Mouse (Mus musculus): ENCODE results near the gene Cflar. TPM values are rescaled to one million over a fixed set of nuclear protein-coding genes. Genes with fewer than 3 reads are reported as not detected.
"Not testable (repeated sequence)": the region's sequence is repeated elsewhere in the genome, so short reads cannot be mapped to it uniquely, and the experiment has no call there.

Gene Cflar
- polyA plus RNA-seq, 1 experiment from 2014 or later = 16.3 TPM

DNA sequence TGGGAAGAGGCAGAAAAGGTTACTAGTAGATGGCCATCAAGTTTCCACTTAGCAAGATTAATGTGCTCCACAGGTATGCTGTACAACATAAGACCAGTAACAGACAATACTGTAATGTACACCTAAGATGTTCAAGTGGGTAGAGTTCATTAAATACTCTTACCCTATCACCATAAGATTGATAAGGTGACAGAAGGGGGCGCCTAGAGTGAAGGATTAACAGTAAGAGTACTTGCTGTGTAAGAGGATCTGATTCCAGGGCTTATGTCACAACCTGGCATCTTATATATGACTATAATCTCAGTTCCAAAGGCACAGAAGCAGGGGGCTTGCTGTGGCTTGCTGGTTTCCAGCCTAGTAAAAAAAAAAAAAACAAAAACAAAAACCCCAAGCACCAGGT is 66.9 kb downstream of the Cflar start:
- 11% methylated on average over 1 of the region's 1 CpGs for WGBS (ENCODE audit: insufficient replicate concordance)
- Histone ChIP-seq H3K36me3 (replicated peaks) (no peaks in the 10 kb centered on the region), H3K4me1 (replicated peaks) (0 out of 2 replicates have a peak, but pooled peaks cover 5% of the 10 kb centered on the region), H3K4me3 (replicated peaks) (no peak overlapping the region), H3K27ac (replicated peaks) (no peak overlapping the region), H3K4me2 (no peak overlapping the region), H3K9ac (no peak overlapping the region), H3K27me3 (no peaks in the 10 kb centered on the region), H3K9me3 (replicated peaks) (no peaks in the 10 kb centered on the region)
- no peak for ATAC-seq (ENCODE audit: insufficient read depth)

DNA sequence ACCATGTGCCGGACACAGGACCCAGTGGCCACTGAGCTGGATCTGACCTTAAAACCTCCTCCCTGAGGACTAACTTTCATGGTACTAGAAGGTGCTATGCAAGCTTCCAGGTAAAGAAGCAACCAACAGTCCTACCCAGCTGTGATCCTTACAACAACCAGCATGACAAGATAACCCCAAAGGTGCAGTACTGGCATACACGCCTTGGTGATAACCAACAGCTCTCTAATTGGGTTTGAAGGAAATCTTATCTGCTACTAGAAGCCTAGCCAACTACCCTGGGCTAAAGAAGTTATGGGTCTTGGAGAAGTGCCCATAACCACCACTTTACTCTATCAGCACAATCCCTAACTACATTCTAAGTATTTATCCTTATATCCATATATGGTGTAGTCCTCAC is 75.0 kb downstream of the Cflar start:
- 67% methylated on average over 2 of the region's 2 CpGs for WGBS (ENCODE audit: insufficient replicate concordance)
- no peaks in the 10 kb centered on the region for H3K36me3 ChIP-seq (replicated peaks)
- ATAC-seq (ENCODE audit: insufficient read depth) = no peak
- no peak overlapping the region for H3K9ac ChIP-seq
- H3K9me3 ChIP-seq (replicated peaks) = no peaks in the 10 kb centered on the region
- no peaks in the 10 kb centered on the region for H3K4me1 ChIP-seq (replicated peaks)
- no peak overlapping the region for H3K27ac ChIP-seq (replicated peaks)
- H3K27me3 ChIP-seq = no peaks in the 10 kb centered on the region
- no peak overlapping the region for H3K4me2 ChIP-seq
- H3K4me3 ChIP-seq (replicated peaks) = no peak overlapping the region

DNA sequence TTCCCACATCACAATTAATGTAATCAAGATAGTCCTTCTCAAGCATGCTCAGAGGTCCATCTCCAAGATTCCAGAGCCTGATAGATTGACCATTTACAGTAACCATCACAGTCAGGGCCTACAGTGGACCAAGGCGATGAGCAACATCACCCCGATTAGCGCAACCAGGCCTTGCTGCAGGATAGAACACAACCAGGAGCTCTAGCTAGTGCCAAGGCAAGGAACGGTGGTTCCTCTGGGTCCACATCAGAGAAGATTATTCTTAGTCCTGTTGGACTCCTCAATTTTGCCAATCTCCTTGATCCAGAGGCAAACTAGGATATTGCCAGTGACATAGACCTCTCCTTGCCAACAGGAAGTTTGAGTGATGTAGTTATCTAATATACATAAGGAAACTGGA is 77.1 kb downstream of the Cflar start:
- Histone ChIP-seq H3K4me2 (no peak overlapping the region), H3K4me1 (replicated peaks) (no peaks in the 10 kb centered on the region), H3K27ac (replicated peaks) (no peak overlapping the region), H3K9me3 (replicated peaks) (no peaks in the 10 kb centered on the region), H3K4me3 (replicated peaks) (no peak overlapping the region), H3K9ac (no peak overlapping the region), H3K36me3 (replicated peaks) (no peaks in the 10 kb centered on the region), H3K27me3 (no peaks in the 10 kb centered on the region)
- 84% methylated on average over 4 of the region's 4 CpGs for WGBS (ENCODE audit: insufficient replicate concordance)
- ATAC-seq (ENCODE audit: insufficient read depth) = no peak

DNA sequence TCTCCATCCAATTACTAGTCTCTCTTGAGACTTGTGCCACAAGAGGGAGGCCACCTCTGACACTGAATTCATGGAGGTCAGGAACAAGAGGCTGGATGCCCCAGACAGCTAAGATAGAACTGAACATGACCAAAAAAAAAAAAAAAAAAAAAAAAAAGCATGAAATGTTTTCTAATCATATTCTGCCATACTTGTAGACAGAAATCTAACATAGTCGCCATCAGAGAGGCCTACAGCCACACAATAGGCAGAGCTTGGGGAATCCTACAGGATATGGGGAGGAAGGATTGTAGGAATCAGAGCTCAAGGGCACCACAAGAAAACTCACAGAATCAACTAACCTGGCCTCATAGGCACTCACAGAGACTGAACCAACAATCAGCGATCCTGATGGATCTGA is 83.4 kb downstream of the Cflar start:
- peak overlapping the region; percentile 75 for H3K4me3 ChIP-seq (replicated peaks)
- peak overlapping the region; percentile 81; the same call in 1 of the 2 replicates for H3K9ac ChIP-seq
- H3K4me1 ChIP-seq (replicated peaks) = peaks cover 29% of the 10 kb centered on the region
- WGBS (ENCODE audit: insufficient replicate concordance) = 37% methylated on average over 2 of the region's 2 CpGs
- H3K9me3 ChIP-seq (replicated peaks) = no peaks in the 10 kb centered on the region
- H3K36me3 ChIP-seq (replicated peaks) = peaks cover 9% of the 10 kb centered on the region
- H3K27ac ChIP-seq (replicated peaks) = peak overlapping the region; percentile 83; the same call in 1 of the 2 replicates
- H3K4me2 ChIP-seq = peak overlapping the region; percentile 91
- peak; percentile 33; the same call in 1 of the 2 replicates for ATAC-seq (ENCODE audit: insufficient read depth)
- H3K27me3 ChIP-seq = no peaks in the 10 kb centered on the region

DNA sequence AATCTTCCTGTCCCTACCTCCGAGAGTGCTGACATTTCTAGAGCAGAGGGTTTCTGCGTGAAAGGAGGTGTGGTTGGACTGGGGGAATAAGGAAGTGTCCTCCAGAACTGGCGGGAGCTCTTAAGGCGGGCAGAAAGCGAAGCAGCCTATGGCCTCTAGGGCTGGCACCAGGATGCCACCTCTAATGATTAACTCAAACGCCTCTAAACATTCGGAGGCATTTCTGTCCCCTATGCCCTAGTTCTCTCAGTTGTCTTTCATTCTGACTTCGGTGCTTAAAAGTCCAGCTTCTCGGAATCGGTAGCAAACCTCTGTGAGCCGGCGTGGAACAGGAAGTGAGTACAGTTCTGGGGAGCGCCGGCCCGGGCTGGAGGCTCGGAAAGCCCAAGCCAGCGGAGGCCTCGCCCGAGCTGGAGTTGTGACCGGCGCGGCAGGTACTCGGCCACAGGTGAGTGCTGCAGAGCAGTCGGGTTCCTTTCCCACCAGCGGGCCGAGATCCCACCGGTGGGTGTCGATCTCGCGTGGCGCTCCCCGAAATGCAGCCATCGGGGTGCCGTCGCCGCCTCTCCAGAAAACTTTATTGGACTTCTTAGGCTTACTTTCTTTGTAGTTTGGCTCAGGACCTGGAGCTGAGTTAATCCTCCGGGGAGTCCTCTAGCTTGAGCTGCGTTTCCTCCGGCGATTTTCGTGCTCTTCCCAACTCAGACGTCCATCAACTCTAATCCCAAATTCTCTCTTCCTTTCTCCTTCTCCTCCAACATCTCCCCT is 84.2 kb downstream of the Cflar start, which contains the start of gene Casp8:
Gene Casp8, plus strand, starts transcription at position 84 of the 768 bp plus-strand sequence.
- peak within 1 kb of the TSS; percentile 81 for H3K9ac ChIP-seq
- WGBS (ENCODE audit: insufficient replicate concordance) = under 1% methylated on average over 42 of the region's 42 CpGs
- no peaks in the 10 kb centered on the region for H3K9me3 ChIP-seq (replicated peaks)
- H3K4me1 ChIP-seq (replicated peaks) = peaks cover 29% of the 10 kb centered on the region
- H3K27ac ChIP-seq (replicated peaks) = peak within 1 kb of the TSS; percentile 83
- ATAC-seq (ENCODE audit: insufficient read depth) = peak; percentile 89
- peak within 1 kb of the TSS; percentile 75 for H3K4me3 ChIP-seq (replicated peaks)
- peaks cover 9% of the 10 kb centered on the region for H3K36me3 ChIP-seq (replicated peaks)
- peak within 1 kb of the TSS; percentile 91 for H3K4me2 ChIP-seq
- H3K27me3 ChIP-seq = no peaks in the 10 kb centered on the region

DNA sequence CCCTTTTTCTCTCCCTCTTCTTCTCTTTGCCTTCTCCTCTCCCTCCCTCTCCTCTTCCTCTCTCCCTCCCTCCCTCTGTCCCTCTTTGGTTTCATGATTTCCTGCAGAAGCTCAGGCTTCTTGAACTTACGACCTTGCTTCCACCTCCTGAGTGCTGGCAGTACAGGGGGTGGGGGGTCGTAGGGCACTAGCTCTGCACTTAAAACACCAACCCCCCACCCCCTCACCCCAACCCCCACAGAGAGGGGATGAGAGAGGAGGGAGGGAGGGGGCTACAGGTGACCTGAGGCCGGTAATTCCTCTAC is 84.7 kb downstream of the Cflar start:
- H3K27me3 ChIP-seq = no peaks in the 10 kb centered on the region
- ATAC-seq (ENCODE audit: insufficient read depth) = no peak

DNA sequence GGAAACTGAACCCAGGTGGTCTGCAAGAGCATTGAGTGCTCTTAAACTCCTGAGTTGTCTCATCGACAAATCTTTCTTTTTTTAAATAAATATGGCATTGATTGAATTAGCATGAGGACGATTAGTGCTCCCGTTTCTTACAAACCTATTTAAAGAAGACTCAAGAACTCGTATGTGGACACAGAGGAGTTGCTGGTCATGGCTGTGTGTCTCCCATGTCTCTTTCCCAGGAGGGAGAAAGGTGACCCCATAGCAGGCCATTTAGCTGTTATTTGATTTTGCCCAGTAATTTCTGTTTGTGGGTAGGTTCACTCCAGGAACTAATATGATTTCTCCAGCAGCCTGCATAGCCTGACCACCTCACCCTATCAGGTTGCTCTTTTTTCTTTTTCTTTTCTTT is 85.5 kb downstream of the Cflar start:
- Histone ChIP-seq H3K4me3 (replicated peaks) (peak overlapping the region; percentile 12), H3K9me3 (replicated peaks) (no peaks in the 10 kb centered on the region), H3K27me3 (no peaks in the 10 kb centered on the region), H3K4me1 (replicated peaks) (peaks cover 29% of the 10 kb centered on the region), H3K9ac (no peak overlapping the region), H3K27ac (replicated peaks) (0 out of 2 replicates have a peak overlapping the region, but pooled peaks have one; percentile 6), H3K4me2 (peak overlapping the region; percentile 51), H3K36me3 (replicated peaks) (peaks cover 9% of the 10 kb centered on the region)
- WGBS (ENCODE audit: insufficient replicate concordance) = 52% methylated on average over 4 of the region's 4 CpGs
- no peak for ATAC-seq (ENCODE audit: insufficient read depth)

More for the DNA sequence above, 84.7 kb downstream of the Cflar start:
- peak overlapping the region; percentile 83; the same call in 1 of the 2 replicates for H3K27ac ChIP-seq (replicated peaks)
- H3K4me3 ChIP-seq (replicated peaks) = peak overlapping the region; percentile 75
- peak overlapping the region; percentile 81 for H3K9ac ChIP-seq
- H3K4me2 ChIP-seq = peak overlapping the region; percentile 91
- 0% methylated on average over 3 of the region's 3 CpGs for WGBS (ENCODE audit: insufficient replicate concordance)
- peaks cover 29% of the 10 kb centered on the region for H3K4me1 ChIP-seq (replicated peaks)
- no peaks in the 10 kb centered on the region for H3K9me3 ChIP-seq (replicated peaks)
- H3K36me3 ChIP-seq (replicated peaks) = peaks cover 9% of the 10 kb centered on the region

DNA sequence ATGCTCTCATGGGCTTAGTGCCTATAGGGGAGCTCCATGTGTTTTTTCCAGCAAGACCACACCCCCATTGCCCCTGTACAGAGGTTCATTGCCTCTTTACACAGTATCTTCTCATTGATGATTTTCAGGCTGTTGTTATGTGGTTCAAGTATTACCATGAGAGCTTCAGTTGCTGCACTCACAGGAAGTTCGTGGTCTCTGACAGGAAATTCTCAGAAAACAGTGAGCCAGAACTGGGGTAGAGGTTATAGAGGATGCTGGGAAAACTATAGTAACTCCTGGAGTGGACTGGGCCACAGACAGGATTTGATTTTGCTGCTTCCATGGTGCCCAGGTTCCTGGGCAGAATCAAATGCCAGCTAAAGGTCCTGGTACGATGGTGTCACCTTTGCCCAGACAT is 86.1 kb downstream of the Cflar start:
- Histone ChIP-seq H3K4me3 (replicated peaks) (peak overlapping the region; percentile 12; the same call in 1 of the 2 replicates), H3K9ac (no peak overlapping the region), H3K27me3 (no peaks in the 10 kb centered on the region), H3K27ac (replicated peaks) (no peak overlapping the region), H3K36me3 (replicated peaks) (peaks cover 9% of the 10 kb centered on the region), H3K4me2 (peak overlapping the region; percentile 51), H3K4me1 (replicated peaks) (peaks cover 32% of the 10 kb centered on the region), H3K9me3 (replicated peaks) (no peaks in the 10 kb centered on the region)
- 44% methylated on average over 2 of the region's 2 CpGs for WGBS (ENCODE audit: insufficient replicate concordance)
- ATAC-seq (ENCODE audit: insufficient read depth) = no peak

DNA sequence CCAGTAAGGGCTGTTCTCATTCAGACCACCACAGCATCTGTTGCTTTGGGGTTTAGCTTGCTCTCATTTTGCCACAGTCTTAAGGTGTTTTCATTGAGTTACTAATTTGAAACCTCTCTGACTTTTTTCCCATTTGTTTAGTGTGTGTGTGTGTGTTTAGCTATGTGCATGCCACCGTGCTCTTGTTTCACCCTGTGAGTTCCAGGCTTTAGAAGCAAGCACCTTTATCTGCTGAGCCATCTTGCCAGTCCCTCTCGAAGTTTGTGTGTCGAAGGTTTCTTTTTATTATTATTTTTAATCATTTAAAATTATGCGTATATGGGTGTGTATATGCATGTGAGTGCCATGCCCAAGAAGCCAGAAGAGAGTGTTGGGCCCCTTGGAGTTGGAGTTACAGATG is 87.6 kb downstream of the Cflar start:
- Histone ChIP-seq H3K4me3 (replicated peaks) (no peak overlapping the region), H3K27ac (replicated peaks) (no peak overlapping the region), H3K36me3 (replicated peaks) (peaks cover 9% of the 10 kb centered on the region), H3K9me3 (replicated peaks) (no peaks in the 10 kb centered on the region), H3K4me1 (replicated peaks) (peaks cover 39% of the 10 kb centered on the region), H3K9ac (no peak overlapping the region), H3K27me3 (no peaks in the 10 kb centered on the region), H3K4me2 (no peak overlapping the region)
- no peak for ATAC-seq (ENCODE audit: insufficient read depth)
- 76% methylated on average over 4 of the region's 4 CpGs for WGBS (ENCODE audit: insufficient replicate concordance)

DNA sequence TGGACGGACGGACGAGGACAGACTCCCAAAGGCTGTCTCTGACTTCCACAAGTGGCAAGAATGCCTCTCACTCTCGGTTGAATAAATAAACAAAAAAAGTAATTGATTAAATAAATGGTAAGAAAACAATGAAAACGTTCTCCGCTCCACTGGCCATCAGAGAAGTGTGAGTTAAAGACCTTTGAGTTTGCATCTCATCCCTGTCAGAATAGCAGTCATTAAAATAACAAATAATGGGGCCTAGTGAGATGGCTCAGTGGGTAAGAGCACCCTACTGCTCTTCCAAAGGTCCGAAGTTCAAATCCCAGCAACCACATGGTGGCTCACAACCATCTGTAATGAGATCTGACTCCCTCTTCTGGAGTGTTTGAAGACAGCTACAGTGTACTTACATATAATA is 89.3 kb downstream of the Cflar start:
- not testable (repeated sequence) for H3K4me2 ChIP-seq; H3K27ac ChIP-seq (replicated peaks); H3K4me3 ChIP-seq (replicated peaks); H3K9me3 ChIP-seq (replicated peaks); H3K36me3 ChIP-seq (replicated peaks); H3K9ac ChIP-seq; ATAC-seq (ENCODE audit: insufficient read depth); H3K27me3 ChIP-seq
- peaks cover 29% of the 10 kb centered on the region for H3K4me1 ChIP-seq (replicated peaks)
- WGBS (ENCODE audit: insufficient replicate concordance) = 82% methylated on average over 7 of the region's 7 CpGs

DNA sequence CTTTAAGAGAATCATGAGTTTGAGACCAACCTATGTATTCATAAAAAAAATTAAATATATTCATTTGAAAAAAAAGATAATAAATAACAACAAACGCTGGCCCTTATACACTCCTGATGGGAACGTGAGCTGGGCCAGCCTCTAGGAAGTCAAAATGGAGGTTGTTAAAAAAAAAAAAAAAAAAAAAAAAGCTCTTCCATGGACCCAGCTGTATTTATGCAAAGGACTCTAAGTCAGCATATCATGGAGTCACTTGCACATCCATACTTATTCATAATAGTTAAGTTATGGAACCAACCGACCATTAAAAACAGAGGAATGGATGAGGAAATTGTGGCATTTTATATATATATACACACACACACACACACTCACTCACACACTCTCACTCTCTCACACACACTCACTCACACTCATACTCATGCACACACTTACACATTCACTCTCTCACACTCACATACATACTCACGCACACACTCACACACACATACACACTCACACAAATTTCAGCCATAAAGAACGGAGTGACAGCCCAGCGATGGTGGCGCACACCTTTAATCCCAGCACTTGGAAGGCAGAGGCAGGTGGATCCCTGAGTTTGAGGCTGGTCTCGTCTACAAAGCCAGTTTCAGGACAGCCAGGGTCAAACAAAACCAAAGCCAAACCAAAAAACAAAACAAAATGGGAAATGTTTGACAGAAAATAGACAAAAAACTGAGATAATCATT is 90.4 kb downstream of the Cflar start:
- ATAC-seq (ENCODE audit: insufficient read depth) = no peak
- Histone ChIP-seq H3K27ac (replicated peaks) (no peak overlapping the region), H3K4me2 (peak overlapping the region; percentile 54), H3K4me1 (replicated peaks) (peaks cover 23% of the 10 kb centered on the region), H3K9me3 (replicated peaks) (no peaks in the 10 kb centered on the region), H3K36me3 (replicated peaks) (peaks cover 9% of the 10 kb centered on the region), H3K9ac (no peak overlapping the region), H3K27me3 (no peaks in the 10 kb centered on the region), H3K4me3 (replicated peaks) (no peak overlapping the region)
- 61% methylated on average over 8 of the region's 8 CpGs for WGBS (ENCODE audit: insufficient replicate concordance)

All from liver, embryonic 15.5 days (tissue).